ENCODE assay signal across 8 mouse cellular contexts in the genomic region with DNA sequence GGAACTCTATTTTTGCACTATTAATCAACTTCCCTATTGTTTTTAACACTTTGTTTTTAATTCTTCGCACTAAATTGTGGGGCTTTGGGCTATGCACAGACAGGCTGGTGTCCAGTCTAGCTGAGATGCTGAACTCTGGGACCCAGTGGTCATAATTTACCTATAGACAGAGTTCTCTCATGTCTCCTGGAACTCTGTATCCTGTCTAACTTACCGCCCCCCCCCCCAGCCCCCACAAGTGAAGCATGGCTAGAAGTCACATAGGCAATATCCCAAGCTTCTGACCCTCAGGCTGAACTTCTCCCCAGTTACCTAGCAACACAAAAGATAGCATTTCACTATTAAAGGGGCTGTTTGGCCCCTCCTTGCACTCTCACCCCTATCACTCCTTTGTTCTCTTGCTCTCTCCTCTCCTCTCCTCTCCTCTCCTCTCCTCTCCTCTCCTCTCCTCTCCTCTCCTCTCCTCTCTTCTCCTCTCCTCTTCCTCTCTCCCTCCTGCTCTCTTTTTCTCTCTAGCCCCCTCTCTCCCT. TPM values are rescaled to one million over a fixed set of nuclear protein-coding genes. Genes with fewer than 3 reads are reported as not detected.
DNase-seq lines count a peak whose midpoint lies in the region; ATAC-seq and TF ChIP-seq lines count a peak whose summit lies in the region.
"Not testable (repeated sequence)": the region's sequence is repeated elsewhere in the genome, so short reads cannot be mapped to it uniquely, and the experiment has no call there.
"Had no signal": no experiment of that assay in that cellular context is flagged by ENCODE, and none has a peak within 500 bp of the region (broad histone marks: within the 10 kb centered on the region; RNA-seq: fewer than 3 reads in every experiment).

No protein-coding gene starts in this region.

- peak; percentile 91; the same call in 1 of the 2 replicates for ATAC-seq in kidney, embryonic 14.5 days (ENCODE audit: low FRiP score, low TSS enrichment)
- ATAC-seq in kidney, embryonic 15.5 days (replicated peaks; ENCODE audit: low FRiP score) = peak; percentile 92
- peak; percentile 85 for ATAC-seq in kidney, embryonic 16.5 days (ENCODE audit: low FRiP score, low TSS enrichment)
- peak; percentile 52; the same call in 1 of the 2 replicates for ATAC-seq in kidney, postnatal 0 days (replicated peaks; ENCODE audit: low FRiP score, low read depth)

- H3K4me1 ChIP-seq in kidney, embryonic 14.5 days (ENCODE audit: control insufficient read depth, insufficient read depth, low read length); kidney, embryonic 15.5 days; kidney, embryonic 16.5 days (ENCODE audit: insufficient read depth, low read length); kidney, postnatal 0 days (replicated peaks; ENCODE audit: insufficient read depth, low read length): not testable (repeated sequence)

- not testable (repeated sequence) for TF ChIP-seq CTCF in kidney, postnatal 0 days (IDR thresholded peaks at IDR 0.05; ENCODE audit: low read depth)

- H3K27me3 ChIP-seq in kidney, embryonic 14.5 days (ENCODE audit: control insufficient read depth, insufficient read depth, low read length); kidney, embryonic 15.5 days; kidney, embryonic 16.5 days (ENCODE audit: insufficient read depth, low read length); kidney, postnatal 0 days (ENCODE audit: insufficient read depth, low read length): not testable (repeated sequence)

- not testable (repeated sequence) for H3K9me3 ChIP-seq in kidney, embryonic 14.5 days (ENCODE audit: control insufficient read depth, low read length); kidney, embryonic 15.5 days (replicated peaks); kidney, embryonic 16.5 days (ENCODE audit: low read length); kidney, postnatal 0 days (replicated peaks; ENCODE audit: low read length)

- DNase-seq in kidney, postnatal 0 days (ENCODE audit: low spot score) = not testable (repeated sequence)

- not testable (repeated sequence) for H3K4me3 ChIP-seq in kidney, embryonic 14.5 days (ENCODE audit: low read length); kidney, embryonic 15.5 days (replicated peaks); kidney, embryonic 16.5 days (ENCODE audit: low read length); kidney, postnatal 0 days (replicated peaks; ENCODE audit: low read depth, low read length)

- H3K4me2 ChIP-seq in kidney, embryonic 14.5 days (replicated peaks; ENCODE audit: low read depth, low read length); kidney, embryonic 15.5 days; kidney, embryonic 16.5 days (replicated peaks; ENCODE audit: low read depth, low read length); kidney, postnatal 0 days (ENCODE audit: low read length): not testable (repeated sequence)

- H3K36me3 ChIP-seq in kidney, embryonic 14.5 days (ENCODE audit: control insufficient read depth, insufficient read depth, low read length); kidney, embryonic 15.5 days; kidney, embryonic 16.5 days (ENCODE audit: insufficient read depth, low read length); kidney, postnatal 0 days (ENCODE audit: insufficient read depth, low read length): not testable (repeated sequence)

- no CpG with 5 or more reads among the region's 2 CpGs for WGBS in kidney, embryonic 14.5 days
- WGBS in kidney, embryonic 15.5 days = no CpG with 5 or more reads among the region's 2 CpGs
- no CpG with 5 or more reads among the region's 2 CpGs for WGBS in kidney, embryonic 16.5 days
- no CpG with 5 or more reads among the region's 2 CpGs for WGBS in kidney, postnatal 0 days

- H3K9ac ChIP-seq in kidney, embryonic 14.5 days (ENCODE audit: low read depth, low read length); kidney, embryonic 15.5 days; kidney, embryonic 16.5 days (replicated peaks; ENCODE audit: low read length); kidney, postnatal 0 days (ENCODE audit: low read depth, low read length): not testable (repeated sequence)

- H3K27ac ChIP-seq in kidney, embryonic 14.5 days (ENCODE audit: low read depth, low read length); kidney, embryonic 15.5 days; kidney, embryonic 16.5 days (ENCODE audit: low read length); kidney, postnatal 0 days: not testable (repeated sequence)

RNA-seq across cellular contexts. Expression of gene Vmn2r20, which starts 54.6 kb away (rescaled TPM):
- polyA plus RNA-seq in kidney, embryonic 14.5 days (2014; fragmentation: Nextera tagmentation; extraction: Ambion mirVana) = not detected in 2 replicates
- polyA plus RNA-seq in kidney, embryonic 15.5 days (2015; fragmentation: Nextera tagmentation; extraction: Ambion mirVana) = not detected in 2 replicates
- not detected in 2 replicates for polyA plus RNA-seq in kidney, embryonic 16.5 days (2015; fragmentation: Nextera tagmentation; extraction: Ambion mirVana)
- not detected in 2 replicates for polyA plus RNA-seq in kidney, postnatal 0 days (2015; fragmentation: Nextera tagmentation; extraction: Ambion mirVana)
- polyA plus RNA-seq: adrenal gland, adult 2 months; brain, embryonic 14.5 days; C2C12; G1E had no signal
